Mouse (Mus musculus) heart, embryonic 10.5 days (tissue): ENCODE data around the gene Tmprss11e. TPM values are rescaled to one million over a fixed set of nuclear protein-coding genes. Genes with fewer than 3 reads are reported as not detected.

Experiments
- DNase-seq: peaks from one replicate; pipeline ENCODE4 v3.0.0-alpha.2; 2017; ENCODE audit warnings: low spot score
- H3K27ac ChIP-seq: fragments of 300-500 bp; sonication (generic); 2 replicates; pipeline ENCODE4 v1.5.1; 2016; ENCODE audit warnings: mild to moderate bottlenecking
- H3K27me3 ChIP-seq: fragments of 300-500 bp; sonication (generic); 2 replicates; pipeline ENCODE4 v1.6.1; 2016; ENCODE audit warnings: mild to moderate bottlenecking; ENCODE audit not compliant: poor library complexity, insufficient read depth, severe bottlenecking
- H3K36me3 ChIP-seq: fragments of 300-500 bp; sonication (generic); 2 replicates; pipeline ENCODE4 v1.6.1; 2016; ENCODE audit warnings: mild to moderate bottlenecking, moderate library complexity
- H3K4me1 ChIP-seq: fragments of 300-500 bp; sonication (generic); 2 replicates; pipeline ENCODE4 v1.6.1; 2016; ENCODE audit warnings: mild to moderate bottlenecking
- H3K4me3 ChIP-seq: fragments of 300-500 bp; sonication (generic); 2 replicates; pipeline ENCODE4 v1.5.1; 2016; ENCODE audit warnings: mild to moderate bottlenecking, moderate library complexity
- H3K9me3 ChIP-seq: fragments of 300-500 bp; sonication (generic); 2 replicates; pipeline ENCODE4 v1.6.1; 2016; ENCODE audit warnings: mild to moderate bottlenecking, moderate library complexity
- WGBS: fragments of 180-500 bp; shearing (Covaris S2); methylation state at CpG from one replicate; pipeline ENCODE4 v1.1.7; 2016; 5-methylcytosine and 5-hydroxymethylcytosine counted together
- polyA plus RNA-seq: library from polyadenylated mRNA; unstranded; fragments of >200 nt; fragmentation: Nextera tagmentation; extraction: Ambion mirVana; gene quantifications from 2 replicates; pipeline ENCODE4 v1.2.1, GENCODE M21; 2016

The Tmprss11e gene
- polyA plus RNA-seq, 1 experiment from 2014 or later, result not detected

DNA sequence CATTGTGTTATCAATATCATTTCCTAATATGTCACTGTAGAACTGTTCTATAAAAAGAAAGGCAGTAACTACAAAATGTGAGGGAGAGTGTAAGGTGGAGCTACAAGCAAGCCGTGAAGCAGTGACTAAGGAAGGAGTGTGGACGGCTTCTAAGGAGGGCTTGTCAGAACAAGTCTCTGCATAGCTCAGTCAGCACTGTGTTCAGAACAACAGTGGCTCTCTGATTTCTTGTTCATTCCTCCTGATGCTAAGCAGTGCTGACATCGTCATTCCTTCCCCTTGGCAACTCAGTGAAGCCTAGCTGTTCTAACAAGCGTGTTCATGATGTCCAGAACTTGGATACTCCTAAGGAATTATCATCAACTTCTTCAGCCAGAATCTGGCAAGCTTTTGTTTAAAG, 15.0 kb downstream of the Tmprss11e start:
- Histone ChIP-seq H3K27ac (no peak overlapping the region), H3K9me3 (no peaks in the 10 kb centered on the region), H3K4me1 (no peaks in the 10 kb centered on the region), H3K27me3 (no peaks in the 10 kb centered on the region), H3K4me3 (no peak overlapping the region), H3K36me3 (no peaks in the 10 kb centered on the region)
- WGBS, result 35% methylated on average over 4 of the region's 4 CpGs
- no peak for DNase-seq

- Histone ChIP-seq H3K4me1 (no peaks in the 10 kb centered on the region), H3K4me3 (no peak overlapping the region), H3K36me3 (no peaks in the 10 kb centered on the region), H3K27me3 (no peaks in the 10 kb centered on the region), H3K27ac (no peak overlapping the region), H3K9me3 (no peaks in the 10 kb centered on the region)
- 70% methylated on average over 6 of the region's 6 CpGs for WGBS
- no peak for DNase-seq
Measured at GRCm38 (mm10) chr5:86728574-86728973, 17.0 kb downstream of the Tmprss11e start.

DNA sequence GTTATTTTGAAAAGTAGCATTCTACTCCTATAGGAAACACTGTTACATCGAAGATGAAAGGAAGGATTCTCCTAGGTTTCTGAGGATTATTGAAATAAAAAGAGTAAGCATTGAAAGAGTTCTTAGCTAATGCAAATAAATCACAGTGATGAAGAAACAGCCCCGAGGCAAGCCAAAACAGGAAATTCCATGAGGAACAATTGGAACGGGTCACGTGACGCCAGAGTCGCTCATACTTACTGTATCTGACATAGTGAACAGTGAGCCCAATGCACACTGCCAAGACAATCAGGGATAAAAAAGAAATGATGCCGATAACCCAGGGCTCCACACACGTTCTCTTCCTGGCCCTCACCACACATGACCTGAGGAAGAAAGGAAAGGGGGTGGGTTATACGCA, 18.6 kb downstream of the Tmprss11e start:
- no peak for DNase-seq
- Histone ChIP-seq H3K27ac (no peak overlapping the region), H3K4me3 (no peak overlapping the region), H3K4me1 (no peaks in the 10 kb centered on the region), H3K27me3 (no peaks in the 10 kb centered on the region), H3K36me3 (no peaks in the 10 kb centered on the region), H3K9me3 (no peaks in the 10 kb centered on the region)
- 73% methylated on average over 9 of the region's 9 CpGs for WGBS

- H3K9me3 ChIP-seq, result no peaks in the 10 kb centered on the region
- H3K27me3 ChIP-seq, result no peaks in the 10 kb centered on the region
- no peaks in the 10 kb centered on the region for H3K36me3 ChIP-seq
- no peaks in the 10 kb centered on the region for H3K4me1 ChIP-seq
- H3K27ac ChIP-seq, result no peak overlapping the region
- H3K4me3 ChIP-seq, result no peak overlapping the region
- no peak for DNase-seq
Measured at GRCm38 (mm10) chr5:86725021-86725420, 20.6 kb downstream of the Tmprss11e start.

DNA sequence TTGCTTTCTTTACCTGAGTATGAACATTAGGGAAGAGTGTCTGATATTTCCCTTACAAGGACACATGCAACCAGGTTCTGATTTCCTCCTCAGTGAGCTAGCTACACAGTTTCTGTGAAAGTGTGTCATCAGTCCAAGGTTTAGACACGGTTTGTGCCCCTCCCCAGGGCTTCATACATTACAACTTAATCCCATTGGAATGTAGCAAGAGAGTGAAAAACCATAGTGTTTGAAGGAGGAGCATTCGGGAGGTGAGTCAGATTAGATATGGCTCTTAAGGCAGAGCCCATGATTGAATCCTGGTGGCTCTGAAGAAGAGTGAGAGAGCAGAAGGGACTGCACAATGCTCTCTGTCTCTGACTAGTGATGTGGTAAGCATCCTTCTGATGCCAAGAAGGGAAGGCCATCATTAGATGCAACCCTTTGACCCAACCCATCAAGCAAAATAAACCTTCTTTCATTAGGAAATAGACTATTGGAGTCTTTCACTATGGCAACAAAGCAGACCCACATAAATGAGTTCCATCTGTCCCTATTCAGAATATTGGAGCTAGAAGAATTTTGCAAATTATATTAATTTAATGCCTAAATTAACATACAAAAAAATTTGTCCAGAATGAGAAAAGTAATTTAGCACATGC, 22.7 kb downstream of the Tmprss11e start:
- no peaks in the 10 kb centered on the region for H3K9me3 ChIP-seq
- H3K36me3 ChIP-seq, result no peaks in the 10 kb centered on the region
- H3K27me3 ChIP-seq, result no peaks in the 10 kb centered on the region
- WGBS, result 41% methylated on average over 2 of the region's 2 CpGs
- H3K4me1 ChIP-seq, result no peaks in the 10 kb centered on the region
- no peak overlapping the region for H3K4me3 ChIP-seq
- DNase-seq, result no peak
- no peak overlapping the region for H3K27ac ChIP-seq

GRCm38 (mm10) chr5:86714967-86715366, 30.6 kb downstream of the Tmprss11e start:
- Histone ChIP-seq H3K27ac (no peak overlapping the region), H3K27me3 (no peaks in the 10 kb centered on the region), H3K4me3 (no peak overlapping the region), H3K36me3 (no peaks in the 10 kb centered on the region), H3K9me3 (no peaks in the 10 kb centered on the region), H3K4me1 (no peaks in the 10 kb centered on the region)
- no peak for DNase-seq
- 77% methylated on average over 2 of the region's 2 CpGs for WGBS

DNA sequence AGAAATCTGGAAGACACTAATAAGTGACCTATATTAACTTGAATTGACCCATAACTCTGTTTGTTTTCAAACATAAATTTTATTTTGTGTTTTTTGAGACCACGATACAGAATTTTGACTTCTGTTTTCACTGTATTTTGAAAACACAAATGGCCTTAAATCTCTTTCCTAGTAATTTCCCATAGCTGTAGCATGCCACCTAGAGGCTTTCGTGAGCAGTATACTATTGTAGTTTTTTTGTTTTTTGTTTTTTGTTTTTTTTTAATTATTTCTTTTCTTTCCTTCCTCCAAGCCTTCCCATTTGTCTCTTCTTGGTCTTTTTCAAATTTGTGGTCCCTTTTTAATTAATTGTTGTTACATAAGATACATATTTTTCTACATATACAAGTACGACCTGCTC, 40.7 kb downstream of the Tmprss11e start:
- H3K4me1 ChIP-seq, result no peaks in the 10 kb centered on the region
- DNase-seq, result no peak
- WGBS, result 65% methylated on average over 3 of the region's 3 CpGs

GRCm38 (mm10) chr5:86684667-86685066, 60.9 kb downstream of the Tmprss11e start:
- no peak overlapping the region for H3K27ac ChIP-seq
- H3K4me1 ChIP-seq, result no peaks in the 10 kb centered on the region
- DNase-seq, result no peak
- no peaks in the 10 kb centered on the region for H3K27me3 ChIP-seq
- H3K4me3 ChIP-seq, result no peak overlapping the region
- 64% methylated on average over 4 of the region's 4 CpGs for WGBS
- no peaks in the 10 kb centered on the region for H3K36me3 ChIP-seq
- no peaks in the 10 kb centered on the region for H3K9me3 ChIP-seq

More for the DNA sequence above, 40.7 kb downstream of the Tmprss11e start:
- H3K9me3 ChIP-seq, result no peaks in the 10 kb centered on the region
- H3K27ac ChIP-seq, result no peak overlapping the region
- H3K36me3 ChIP-seq, result no peaks in the 10 kb centered on the region
- no peaks in the 10 kb centered on the region for H3K27me3 ChIP-seq
- H3K4me3 ChIP-seq, result no peak overlapping the region

GRCm38 (mm10) chr5:86676262-86676661, 69.4 kb downstream of the Tmprss11e start, which contains the start of gene Tmprss11b:
Gene Tmprss11b, minus strand, starts transcription at chr5:86676362.
- H3K4me1 ChIP-seq, result no peaks in the 10 kb centered on the region
- no peaks in the 10 kb centered on the region for H3K9me3 ChIP-seq
- DNase-seq, result no peak
- H3K36me3 ChIP-seq, result no peaks in the 10 kb centered on the region
- no peak within 1 kb of the TSS for H3K27ac ChIP-seq
- 73% methylated on average over 5 of the region's 5 CpGs for WGBS
- no peaks in the 10 kb centered on the region for H3K27me3 ChIP-seq
- no peak within 1 kb of the TSS for H3K4me3 ChIP-seq

Other genes starting within 250 kb of the Tmprss11e start
- gene Tmprss11g, start 227.2 kb downstream of the Tmprss11e start, polyA plus RNA-seq, result not detected in 2 replicates
- gene Tmprss11f, start 113.4 kb downstream of the Tmprss11e start, polyA plus RNA-seq, result 0.04 TPM in 1 of 2 replicates, not detected in the other
- gene Tmprss11b, start 69.5 kb downstream of the Tmprss11e start, polyA plus RNA-seq, result not detected in 2 replicates
- 23.9 and 34.1 TPM in 2 replicates for gene Ythdc1, start 58.4 kb upstream of the Tmprss11e start, polyA plus RNA-seq
- 0.06 and 2.2 TPM in 2 replicates for gene Ugt2b34, start 161.1 kb upstream of the Tmprss11e start, polyA plus RNA-seq
- gene Ugt2b1, start 180.7 kb upstream of the Tmprss11e start, polyA plus RNA-seq, result not detected in 2 replicates